Mouse (Mus musculus): ENCODE data around the gene Mta1. TPM values are rescaled to one million over a fixed set of nuclear protein-coding genes. Genes with fewer than 3 reads are reported as not detected.

Mta1 gene
- polyA plus RNA-seq, 1 experiment from 2014 or later: 11.3 TPM

- H3K27ac ChIP-seq (ENCODE audit: poor library complexity, severe bottlenecking): no peak overlapping the region
- H3K27me3 ChIP-seq (replicated peaks): no peaks in the 10 kb centered on the region
- peaks cover 32% of the 10 kb centered on the region for H3K36me3 ChIP-seq
- 86% methylated on average over 10 of the region's 10 CpGs for WGBS
- ATAC-seq (ENCODE audit: insufficient number of reproducible peaks, low FRiP score): no peak
- peaks cover 4% of the 10 kb centered on the region; the same call in 1 of the 2 replicates for H3K9me3 ChIP-seq (replicated peaks)
- H3K9ac ChIP-seq: no peak overlapping the region
- H3K4me3 ChIP-seq: no peak overlapping the region
- H3K4me1 ChIP-seq (replicated peaks): peaks cover 42% of the 10 kb centered on the region
- no peak overlapping the region for H3K4me2 ChIP-seq
Measured at GRCm38 (mm10) chr12:113109801-113110200, 11.7 kb downstream of the Mta1 start.

- Histone ChIP-seq H3K27ac (ENCODE audit: poor library complexity, severe bottlenecking) (no peak overlapping the region), H3K9ac (no peak overlapping the region), H3K27me3 (replicated peaks) (no peaks in the 10 kb centered on the region), H3K36me3 (peaks cover 63% of the 10 kb centered on the region), H3K4me3 (no peak overlapping the region), H3K4me1 (replicated peaks) (peaks cover 19% of the 10 kb centered on the region), H3K9me3 (replicated peaks) (no peaks in the 10 kb centered on the region), H3K4me2 (no peak overlapping the region)
- WGBS: 84% methylated on average over 4 of the region's 4 CpGs
- no peak for ATAC-seq (ENCODE audit: insufficient number of reproducible peaks, low FRiP score)
Measured at GRCm38 (mm10) chr12:113114141-113114540, 16.1 kb downstream of the Mta1 start.

GRCm38 (mm10) chr12:113114856-113115538 lies 16.9 kb downstream of the Mta1 start:
- H3K9ac ChIP-seq: no peak overlapping the region
- peaks cover 65% of the 10 kb centered on the region for H3K36me3 ChIP-seq
- H3K4me1 ChIP-seq (replicated peaks): peaks cover 24% of the 10 kb centered on the region
- H3K27ac ChIP-seq (ENCODE audit: poor library complexity, severe bottlenecking): no peak overlapping the region
- H3K9me3 ChIP-seq (replicated peaks): no peaks in the 10 kb centered on the region
- no peaks in the 10 kb centered on the region for H3K27me3 ChIP-seq (replicated peaks)
- 76% methylated on average over 16 of the region's 16 CpGs for WGBS
- ATAC-seq (ENCODE audit: insufficient number of reproducible peaks, low FRiP score): no peak
- no peak overlapping the region for H3K4me3 ChIP-seq
- H3K4me2 ChIP-seq: no peak overlapping the region

GRCm38 (mm10) chr12:113119516-113120410 lies 21.7 kb downstream of the Mta1 start:
- peak; percentile 60 for ATAC-seq (ENCODE audit: insufficient number of reproducible peaks, low FRiP score)
- peaks cover 88% of the 10 kb centered on the region for H3K36me3 ChIP-seq
- 0 out of 2 replicates have a peak overlapping the region, but pooled peaks have one; percentile 21 for H3K27ac ChIP-seq (ENCODE audit: poor library complexity, severe bottlenecking)
- H3K9me3 ChIP-seq (replicated peaks): no peaks in the 10 kb centered on the region
- H3K4me1 ChIP-seq (replicated peaks): peaks cover 13% of the 10 kb centered on the region
- 78% methylated on average over 20 of the region's 20 CpGs for WGBS
- H3K4me3 ChIP-seq: no peak overlapping the region
- H3K9ac ChIP-seq: 0 out of 2 replicates have a peak overlapping the region, but pooled peaks have one; percentile 3
- no peaks in the 10 kb centered on the region for H3K27me3 ChIP-seq (replicated peaks)
- H3K4me2 ChIP-seq: no peak overlapping the region

- peaks cover 99% of the 10 kb centered on the region for H3K36me3 ChIP-seq
- H3K27ac ChIP-seq (ENCODE audit: poor library complexity, severe bottlenecking): peak overlapping the region; percentile 19; the same call in 1 of the 2 replicates
- no peaks in the 10 kb centered on the region for H3K9me3 ChIP-seq (replicated peaks)
- WGBS: 61% methylated on average over 6 of the region's 6 CpGs
- no peaks in the 10 kb centered on the region for H3K27me3 ChIP-seq (replicated peaks)
- no peak overlapping the region for H3K9ac ChIP-seq
- ATAC-seq (ENCODE audit: insufficient number of reproducible peaks, low FRiP score): no peak
- peaks cover 11% of the 10 kb centered on the region for H3K4me1 ChIP-seq (replicated peaks)
- H3K4me2 ChIP-seq: no peak overlapping the region
- no peak overlapping the region for H3K4me3 ChIP-seq
Measured at GRCm38 (mm10) chr12:113124726-113125125, 26.6 kb downstream of the Mta1 start.

- H3K27me3 ChIP-seq (replicated peaks): no peaks in the 10 kb centered on the region
- ATAC-seq (ENCODE audit: insufficient number of reproducible peaks, low FRiP score): no peak
- no peak overlapping the region for H3K27ac ChIP-seq (ENCODE audit: poor library complexity, severe bottlenecking)
- H3K4me1 ChIP-seq (replicated peaks): peaks cover 44% of the 10 kb centered on the region
- H3K4me2 ChIP-seq: no peak overlapping the region
- H3K9me3 ChIP-seq (replicated peaks): no peaks in the 10 kb centered on the region
- H3K4me3 ChIP-seq: no peak overlapping the region
- H3K36me3 ChIP-seq: peaks cover 94% of the 10 kb centered on the region
- WGBS: 96% methylated on average over 8 of the region's 8 CpGs
- H3K9ac ChIP-seq: no peak overlapping the region
Measured at GRCm38 (mm10) chr12:113130732-113131131, 32.7 kb downstream of the Mta1 start.

- peak overlapping the region; percentile 91 for H3K27ac ChIP-seq (ENCODE audit: poor library complexity, severe bottlenecking)
- peaks cover 53% of the 10 kb centered on the region for H3K4me1 ChIP-seq (replicated peaks)
Measured at GRCm38 (mm10) chr12:113131601-113132000, 33.5 kb downstream of the Mta1 start.

GRCm38 (mm10) chr12:113132567-113132966 lies 34.5 kb downstream of the Mta1 start:
- H3K9ac ChIP-seq: peak overlapping the region; percentile 60; the same call in 1 of the 2 replicates
- H3K27ac ChIP-seq (ENCODE audit: poor library complexity, severe bottlenecking): peak overlapping the region; percentile 91
- WGBS: 16% methylated on average over 2 of the region's 2 CpGs
- ATAC-seq (ENCODE audit: insufficient number of reproducible peaks, low FRiP score): peak; percentile 89
- no peak overlapping the region for H3K4me3 ChIP-seq
- H3K36me3 ChIP-seq: peaks cover 93% of the 10 kb centered on the region
- no peaks in the 10 kb centered on the region for H3K27me3 ChIP-seq (replicated peaks)
- no peaks in the 10 kb centered on the region for H3K9me3 ChIP-seq (replicated peaks)
- H3K4me1 ChIP-seq (replicated peaks): peaks cover 63% of the 10 kb centered on the region
- H3K4me2 ChIP-seq: no peak overlapping the region

More at GRCm38 (mm10) chr12:113131601-113132000, 33.5 kb downstream of the Mta1 start:
- Histone ChIP-seq H3K4me2 (no peak overlapping the region), H3K36me3 (peaks cover 94% of the 10 kb centered on the region), H3K4me3 (no peak overlapping the region), H3K9ac (peak overlapping the region; percentile 60; the same call in 1 of the 2 replicates), H3K9me3 (replicated peaks) (no peaks in the 10 kb centered on the region), H3K27me3 (replicated peaks) (no peaks in the 10 kb centered on the region)
- ATAC-seq (ENCODE audit: insufficient number of reproducible peaks, low FRiP score): no peak
- 93% methylated on average over 14 of the region's 14 CpGs for WGBS

GRCm38 (mm10) chr12:113133260-113133659 lies 35.2 kb downstream of the Mta1 start:
- ATAC-seq (ENCODE audit: insufficient number of reproducible peaks, low FRiP score): no peak
- peaks cover 88% of the 10 kb centered on the region for H3K36me3 ChIP-seq
- H3K4me1 ChIP-seq (replicated peaks): peaks cover 70% of the 10 kb centered on the region
- peak overlapping the region; percentile 1; the same call in 1 of the 2 replicates for H3K4me2 ChIP-seq
- no peaks in the 10 kb centered on the region for H3K27me3 ChIP-seq (replicated peaks)
- H3K9ac ChIP-seq: peak overlapping the region; percentile 45
- H3K9me3 ChIP-seq (replicated peaks): no peaks in the 10 kb centered on the region
- H3K27ac ChIP-seq (ENCODE audit: poor library complexity, severe bottlenecking): peak overlapping the region; percentile 91
- no peak overlapping the region for H3K4me3 ChIP-seq
- WGBS: 71% methylated on average over 9 of the region's 9 CpGs

GRCm38 (mm10) chr12:113133861-113134403 lies 35.9 kb downstream of the Mta1 start:
- Histone ChIP-seq H3K36me3 (peaks cover 81% of the 10 kb centered on the region), H3K4me1 (replicated peaks) (peaks cover 76% of the 10 kb centered on the region), H3K4me2 (no peak overlapping the region), H3K27me3 (replicated peaks) (no peaks in the 10 kb centered on the region), H3K27ac (ENCODE audit: poor library complexity, severe bottlenecking) (peak overlapping the region; percentile 91), H3K4me3 (no peak overlapping the region), H3K9ac (peak overlapping the region; percentile 45), H3K9me3 (replicated peaks) (no peaks in the 10 kb centered on the region)
- ATAC-seq (ENCODE audit: insufficient number of reproducible peaks, low FRiP score): no peak
- WGBS: 69% methylated on average over 5 of the region's 5 CpGs

- no peak for ATAC-seq (ENCODE audit: insufficient number of reproducible peaks, low FRiP score)
- Histone ChIP-seq H3K9me3 (replicated peaks) (no peaks in the 10 kb centered on the region), H3K36me3 (peaks cover 75% of the 10 kb centered on the region), H3K27me3 (replicated peaks) (no peaks in the 10 kb centered on the region), H3K4me2 (no peak overlapping the region), H3K9ac (peak overlapping the region; percentile 44; the same call in 1 of the 2 replicates), H3K4me1 (replicated peaks) (peaks cover 82% of the 10 kb centered on the region), H3K27ac (ENCODE audit: poor library complexity, severe bottlenecking) (0 out of 2 replicates have a peak overlapping the region, but pooled peaks have one; percentile 12), H3K4me3 (no peak overlapping the region)
- WGBS: 76% methylated on average over 4 of the region's 4 CpGs
Measured at GRCm38 (mm10) chr12:113134502-113134901, 36.4 kb downstream of the Mta1 start.

Data from heart, embryonic 12.5 days (tissue).